Mouse (Mus musculus) MN1 (cell line): ENCODE data around the gene Kif14.
"Not testable (repeated sequence)": the region's sequence is repeated elsewhere in the genome, so short reads cannot be mapped to it uniquely, and the experiment has no call there.

Experiments
- DNase-seq: peaks from one replicate; pipeline ENCODE4 v3.0.0-alpha.2; 2016; ENCODE audit warnings: low spot score

Gene Kif14

DNA sequence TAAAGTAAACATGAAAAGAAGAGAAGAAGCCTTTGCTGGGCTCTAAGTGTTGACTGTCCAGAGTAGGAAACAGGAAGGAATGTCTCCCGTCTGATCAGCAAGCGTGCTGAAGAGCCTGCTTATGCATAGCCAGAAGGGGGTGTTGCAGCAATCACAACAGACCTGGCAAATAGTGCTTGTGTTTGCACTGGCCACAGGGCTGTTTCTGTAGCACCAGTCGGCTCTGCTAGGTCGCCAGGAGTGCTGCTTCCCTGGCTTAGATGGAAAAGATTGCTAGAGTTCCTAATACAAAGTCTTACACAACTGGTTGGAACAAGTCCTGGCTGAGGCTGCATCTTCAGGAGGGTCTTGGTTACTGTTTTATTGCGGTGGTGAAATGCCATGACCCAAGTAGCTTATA is 25.5 kb downstream of the Kif14 start:
- no peak for DNase-seq

DNA sequence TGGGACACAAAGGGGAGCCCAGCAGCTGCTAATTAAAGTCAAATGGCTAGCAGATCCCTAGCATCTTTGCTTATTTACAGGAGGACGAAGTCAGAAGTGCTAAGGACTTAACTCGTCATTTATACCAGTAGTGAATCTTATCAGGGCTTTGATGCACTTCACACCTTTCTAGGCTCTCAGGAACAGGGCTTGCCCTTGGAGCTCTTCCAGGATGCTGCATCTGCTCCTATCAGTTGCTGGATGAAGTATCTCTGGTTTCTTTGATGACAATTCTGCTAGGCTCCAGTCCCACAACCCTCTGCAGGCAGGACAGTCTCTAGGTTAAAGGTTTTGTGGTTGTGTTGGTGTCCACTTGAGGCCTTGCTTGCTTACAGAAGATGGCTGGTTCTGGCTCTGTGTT is 26.1 kb downstream of the Kif14 start:
- DNase-seq, result no peak

DNA sequence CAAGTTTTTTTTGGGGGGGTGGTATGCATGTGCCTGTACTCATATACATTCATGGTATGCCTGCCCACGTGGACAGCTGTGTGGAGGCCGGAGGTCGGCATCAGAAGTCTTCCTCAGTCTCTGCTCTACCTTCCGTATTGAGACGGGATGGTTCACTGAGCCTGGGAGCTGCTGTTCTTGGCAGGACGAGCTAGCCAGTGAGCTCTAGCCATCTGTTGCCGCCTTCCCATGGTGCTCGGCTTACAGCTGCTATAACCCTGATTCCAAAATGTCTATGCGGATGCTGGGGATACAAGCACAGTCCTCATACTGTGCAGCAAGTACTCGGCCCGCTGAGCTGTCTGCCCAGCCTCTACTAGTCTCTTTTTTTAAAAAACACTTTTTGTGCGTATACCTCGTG is 33.2 kb downstream of the Kif14 start:
- no peak for DNase-seq

DNA sequence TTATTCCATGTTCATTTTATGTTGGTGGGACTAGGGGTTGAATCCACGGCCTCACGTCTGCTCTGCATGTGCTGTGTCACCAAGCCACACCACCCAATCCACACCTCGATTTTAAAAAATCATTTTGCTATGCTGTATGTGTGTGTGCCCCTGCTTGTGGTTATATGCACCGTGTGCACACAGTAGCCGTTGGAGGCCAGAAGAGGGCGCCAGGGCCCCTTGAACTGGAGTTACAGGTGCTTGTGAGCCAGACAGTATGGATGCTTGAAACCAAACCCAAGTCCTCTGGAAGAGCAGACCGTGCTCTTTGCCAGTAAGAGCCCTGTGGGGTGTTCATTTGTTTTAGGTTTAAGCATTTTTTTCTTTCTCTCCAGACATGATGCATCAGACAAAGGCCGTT is 36.8 kb downstream of the Kif14 start:
- DNase-seq, result no peak

DNA sequence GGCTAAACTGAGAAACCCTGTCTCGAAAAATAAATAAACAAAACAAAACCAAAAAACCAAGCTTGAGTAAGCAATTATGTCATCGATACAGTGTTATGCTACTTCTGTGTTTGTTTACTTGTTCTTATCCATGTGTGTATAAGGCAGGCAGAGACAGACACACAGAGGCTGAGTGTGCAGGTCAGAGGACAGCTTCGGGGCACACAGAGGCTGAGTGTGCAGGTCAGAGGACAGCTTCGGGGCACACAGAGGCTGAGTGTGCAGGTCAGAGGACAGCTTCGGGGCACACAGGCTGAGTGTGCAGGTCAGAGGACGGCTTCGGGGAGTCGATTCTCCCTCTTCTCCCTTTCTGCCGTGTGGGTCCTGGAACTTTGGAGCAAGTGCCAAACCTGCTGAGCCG is 40.1 kb downstream of the Kif14 start:
- DNase-seq, result not testable (repeated sequence)

DNA sequence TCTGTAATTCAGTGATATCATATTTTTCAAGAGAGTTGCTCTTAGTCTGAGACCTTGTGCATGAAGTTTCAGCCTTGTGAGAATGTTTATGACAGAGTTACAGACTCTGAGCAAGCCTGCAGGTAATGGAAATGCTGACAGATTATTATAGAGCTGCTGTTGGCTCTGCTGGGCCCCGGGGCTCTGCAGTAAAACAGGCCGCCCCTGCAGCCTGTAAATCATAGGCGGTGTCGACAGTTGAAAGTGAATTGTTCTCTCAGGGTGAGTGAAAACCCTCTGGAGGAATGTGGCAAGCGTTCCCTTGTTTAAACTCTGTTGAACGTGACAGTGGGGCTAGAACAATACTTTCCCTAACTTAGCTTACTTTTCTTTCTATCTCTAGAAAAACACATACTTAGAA is 46.2 kb downstream of the Kif14 start:
- no peak for DNase-seq

DNA sequence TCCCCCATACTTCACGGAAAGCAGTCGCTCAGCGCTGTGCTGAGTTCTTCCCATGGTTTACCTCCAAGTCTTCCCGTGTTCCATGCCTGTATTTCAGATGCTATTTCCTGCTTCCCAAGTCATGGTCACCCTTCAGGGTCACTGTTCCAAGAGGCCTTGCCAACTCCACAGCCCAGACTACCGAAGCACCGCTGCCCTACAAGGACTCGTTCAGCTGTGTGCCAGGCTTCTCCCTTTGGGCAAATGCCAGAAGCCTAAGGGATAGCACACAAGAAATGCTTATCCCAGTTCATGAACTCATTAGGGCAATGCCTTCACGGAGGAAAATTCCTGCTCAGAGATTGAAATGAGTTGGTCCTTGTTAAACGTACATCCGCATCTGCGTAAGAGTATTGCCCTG is 47.0 kb downstream of the Kif14 start:
- no peak for DNase-seq

DNA sequence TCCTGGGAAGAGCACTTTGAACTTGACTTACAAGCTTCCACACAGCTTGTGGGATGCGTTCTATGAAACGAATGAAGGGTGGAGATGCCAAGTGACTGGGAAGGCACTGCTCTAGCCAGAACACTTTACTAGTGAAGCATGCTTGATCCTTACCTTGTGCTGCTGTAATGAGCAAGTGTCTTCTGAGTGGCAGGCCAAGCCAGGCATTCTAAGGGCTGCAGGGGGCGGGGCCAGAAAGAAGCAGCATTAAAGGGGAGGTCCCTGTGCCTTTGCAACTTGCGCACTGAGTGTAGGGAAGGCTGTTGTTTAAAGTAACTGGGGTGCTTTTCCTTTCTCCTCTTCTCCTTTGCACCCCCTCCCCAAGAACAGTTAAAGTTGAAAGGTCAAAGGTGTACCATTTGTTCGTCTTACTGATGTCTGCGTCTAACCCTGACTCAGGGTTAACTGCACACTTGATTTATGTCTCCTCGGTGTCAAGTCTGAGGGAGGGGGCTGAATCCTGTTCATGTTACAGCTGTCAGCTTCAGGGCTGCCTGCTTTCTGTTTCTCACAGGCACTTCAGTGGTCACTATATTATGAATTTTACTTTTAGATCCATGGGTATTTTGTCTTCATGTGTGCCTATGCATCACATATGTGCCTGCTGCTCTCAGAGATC is 52.7 kb downstream of the Kif14 start:
- DNase-seq, result no peak

DNA sequence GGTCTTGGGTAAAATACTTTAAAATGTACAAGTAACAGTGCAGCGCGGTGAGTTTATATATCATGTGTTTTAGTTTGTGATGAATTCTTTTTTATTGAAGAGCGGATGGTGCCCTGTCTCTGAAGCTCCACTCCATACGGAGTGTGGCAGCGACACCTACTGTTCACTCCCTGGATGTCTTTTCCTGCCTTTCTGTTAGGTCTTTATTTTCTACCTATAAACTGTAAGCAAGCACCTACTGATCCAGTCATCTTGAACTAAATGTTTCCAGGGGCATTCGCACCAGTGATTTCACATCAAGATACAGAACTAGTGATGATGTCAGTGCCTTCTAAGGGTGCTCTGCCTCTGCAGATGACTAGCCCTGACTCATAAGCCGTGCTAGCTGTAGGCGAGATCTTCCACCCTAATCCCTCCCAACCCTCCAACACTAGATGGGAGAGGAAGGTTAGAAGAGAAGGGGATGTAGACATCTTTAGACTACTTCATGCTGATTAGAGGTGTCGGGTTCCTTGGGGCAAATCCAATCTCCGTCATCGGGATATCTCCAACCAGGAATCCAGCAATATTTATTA is 55.3 kb downstream of the Kif14 start:
- DNase-seq, result peak; percentile 37

DNA sequence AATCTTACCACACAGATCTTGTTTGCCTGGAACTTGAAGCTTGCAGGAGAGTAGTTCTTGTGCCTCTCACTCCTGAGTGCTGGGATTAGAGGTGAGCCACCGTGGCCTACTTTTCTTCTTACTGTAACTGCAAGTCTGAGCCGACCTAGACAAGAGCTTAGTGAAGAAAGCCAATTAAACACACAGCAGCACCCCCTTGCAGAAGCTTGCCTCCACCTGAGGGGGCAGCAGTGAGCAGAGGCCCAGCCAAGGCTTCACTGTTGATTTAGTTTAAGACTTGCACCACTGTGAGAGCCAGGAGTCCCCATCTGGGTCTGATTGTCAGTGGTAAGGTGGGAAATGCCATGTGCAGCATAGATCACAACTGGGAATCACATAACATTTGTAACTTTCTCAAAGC is 58.8 kb downstream of the Kif14 start:
- peak; percentile 52 for DNase-seq

DNA sequence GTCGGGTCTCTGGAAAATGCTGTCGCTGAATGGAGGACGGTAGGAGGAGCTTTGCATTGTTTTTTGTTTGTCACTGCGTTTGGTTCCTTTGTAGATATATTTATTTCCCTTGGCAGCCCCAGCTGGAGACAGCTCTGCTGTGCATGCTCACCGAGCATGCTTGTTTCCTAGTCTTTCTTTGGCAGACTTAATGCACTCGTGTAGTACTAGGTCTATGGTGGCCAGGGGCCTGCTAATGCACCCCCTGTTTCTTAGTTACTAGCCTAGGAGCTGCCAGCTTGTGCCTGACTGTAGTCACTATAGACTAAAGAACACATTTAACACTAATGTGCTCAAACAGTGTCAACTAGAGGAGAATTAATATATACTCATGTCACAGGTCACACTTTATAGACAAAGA is 59.7 kb downstream of the Kif14 start:
- DNase-seq, result no peak

DNA sequence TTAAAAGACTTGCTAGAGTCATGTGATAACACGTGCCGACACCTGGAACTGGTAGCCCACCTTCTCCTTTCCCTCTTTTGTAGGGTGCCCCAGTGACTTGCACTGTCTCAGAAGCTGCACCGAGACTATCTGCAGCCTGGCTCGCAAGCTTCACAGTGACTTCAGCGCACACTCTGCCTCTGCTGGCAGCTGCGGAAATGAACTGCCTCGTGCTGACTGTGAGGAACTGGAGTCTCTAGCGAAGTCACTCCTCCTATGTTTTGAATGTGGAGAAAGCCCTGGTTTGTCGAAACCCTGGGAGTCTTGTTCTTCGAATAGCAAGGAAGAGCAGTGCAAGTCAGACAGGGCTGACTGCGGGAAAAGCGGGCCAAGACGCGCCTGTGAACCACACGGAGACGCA is 61.0 kb downstream of the Kif14 start:
- no peak for DNase-seq

DNA sequence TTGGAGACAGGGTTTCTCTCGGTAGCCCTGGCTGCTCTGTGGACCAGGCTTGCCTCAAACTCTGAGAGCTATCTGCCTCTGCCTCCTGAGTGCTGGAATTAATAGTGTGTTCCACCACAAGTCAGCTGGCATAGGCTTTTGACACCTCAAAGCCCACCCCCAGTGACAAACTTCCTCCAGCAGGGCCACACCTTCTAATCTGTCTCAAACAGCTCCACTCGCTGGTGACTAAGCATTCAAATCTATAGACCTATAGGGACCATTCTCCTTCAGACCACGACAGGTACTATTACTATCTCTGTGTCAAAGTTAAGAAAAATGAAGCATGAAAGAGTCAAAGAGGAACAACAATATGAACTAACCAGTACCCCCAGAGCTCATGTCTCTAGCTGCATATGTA is 66.4 kb downstream of the Kif14 start:
- no peak for DNase-seq

DNA sequence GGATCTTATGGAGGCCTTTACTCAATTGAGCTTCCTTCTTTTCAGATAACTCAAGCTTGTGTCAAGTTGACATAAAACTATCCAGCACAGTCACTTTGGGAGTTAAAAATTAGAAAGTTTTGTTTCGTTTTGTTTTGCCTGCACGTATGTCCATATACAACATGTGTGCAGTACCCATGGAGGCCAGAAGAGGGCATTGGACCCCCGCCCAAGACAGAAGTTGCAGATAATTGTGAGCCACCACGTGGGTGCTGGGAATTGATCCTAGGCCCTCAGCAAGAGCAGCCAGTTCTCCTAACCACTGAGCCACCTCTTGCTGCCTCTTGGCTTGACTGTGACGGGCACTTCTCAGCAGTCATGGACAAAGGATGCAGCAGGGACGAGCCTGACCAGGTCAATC is 70.8 kb downstream of the Kif14 start:
- no peak for DNase-seq

DNA sequence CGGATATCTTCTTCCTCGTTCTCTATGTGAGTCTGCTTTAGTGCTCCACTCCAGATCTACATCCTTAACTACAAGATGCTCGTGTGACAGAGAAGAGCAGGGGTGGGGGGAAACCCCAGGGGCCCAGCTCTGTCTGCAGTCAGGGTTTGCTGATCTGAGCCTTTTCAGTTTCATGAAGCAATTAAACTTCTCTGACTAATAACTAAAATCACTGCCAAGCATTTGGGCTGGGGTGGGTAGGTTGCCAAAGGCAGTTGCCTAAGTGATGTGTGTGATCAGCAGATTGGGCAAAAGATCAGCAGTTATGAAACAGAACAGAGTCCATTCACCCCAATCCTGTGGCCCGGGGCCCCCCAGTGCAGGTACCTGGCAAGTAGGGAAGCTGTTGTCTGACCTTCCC is 72.1 kb downstream of the Kif14 start:
- no peak for DNase-seq

DNA sequence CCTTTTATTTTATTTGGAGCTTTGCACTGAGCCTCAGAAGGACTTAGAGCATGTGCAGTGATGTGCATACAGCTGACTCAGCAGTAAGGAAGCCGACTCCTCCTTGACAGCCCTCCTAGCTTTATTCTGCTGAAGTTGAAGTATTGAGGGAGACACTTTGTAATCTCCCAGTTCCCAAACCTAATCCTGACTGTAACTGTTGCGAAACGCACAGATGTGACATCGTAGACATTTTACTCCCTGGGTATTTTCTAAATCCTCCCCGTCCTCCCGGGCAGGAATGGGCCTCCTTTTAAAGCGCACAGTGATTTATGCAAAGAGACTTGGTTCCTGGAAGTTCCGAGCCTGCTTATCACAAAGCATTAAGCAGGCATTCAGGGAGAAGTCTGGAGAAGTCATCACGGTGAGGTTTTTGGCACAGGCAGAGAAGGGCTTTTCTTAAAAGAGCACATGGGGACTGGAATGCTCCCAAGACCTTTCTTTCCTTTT is 74.3 kb downstream of the Kif14 start:
- DNase-seq, result no peak

DNA sequence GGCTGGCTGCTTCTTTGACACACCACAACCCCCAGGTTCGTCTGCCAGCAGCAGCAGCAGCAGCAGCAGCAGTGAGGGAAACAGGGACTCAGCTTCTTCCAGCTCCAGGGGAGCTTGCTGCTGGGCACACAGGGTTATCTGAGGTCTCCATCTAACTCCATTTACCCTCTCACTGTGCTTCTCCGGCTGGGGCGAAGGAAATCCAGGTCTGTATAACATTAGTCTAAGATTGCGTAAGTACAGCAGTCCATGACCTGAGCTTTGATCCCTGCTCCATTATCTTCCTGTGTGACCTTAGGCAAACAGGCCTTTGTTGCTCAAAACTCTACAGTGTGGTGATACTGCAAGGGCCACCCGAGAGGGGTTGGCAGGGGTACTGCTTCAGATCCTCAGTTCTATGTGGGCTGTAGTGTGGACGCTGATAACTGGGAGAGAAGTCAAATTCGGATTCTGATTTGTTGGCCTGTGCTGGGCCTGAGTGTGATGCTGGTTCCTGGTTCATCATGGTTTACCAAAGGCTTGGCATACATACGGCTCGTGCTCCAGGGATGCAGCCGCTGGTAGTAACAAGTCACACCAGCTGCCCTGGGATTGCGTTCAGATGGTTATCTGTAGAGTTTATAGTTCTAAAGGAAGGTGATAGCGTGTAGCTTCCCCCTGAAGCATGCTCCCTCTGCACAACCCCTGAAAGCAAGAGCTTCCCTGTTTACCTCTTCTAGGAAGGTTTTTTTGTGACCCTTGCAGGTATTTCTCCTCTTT is 75.7 kb downstream of the Kif14 start:
- DNase-seq, result peak; percentile 51

DNA sequence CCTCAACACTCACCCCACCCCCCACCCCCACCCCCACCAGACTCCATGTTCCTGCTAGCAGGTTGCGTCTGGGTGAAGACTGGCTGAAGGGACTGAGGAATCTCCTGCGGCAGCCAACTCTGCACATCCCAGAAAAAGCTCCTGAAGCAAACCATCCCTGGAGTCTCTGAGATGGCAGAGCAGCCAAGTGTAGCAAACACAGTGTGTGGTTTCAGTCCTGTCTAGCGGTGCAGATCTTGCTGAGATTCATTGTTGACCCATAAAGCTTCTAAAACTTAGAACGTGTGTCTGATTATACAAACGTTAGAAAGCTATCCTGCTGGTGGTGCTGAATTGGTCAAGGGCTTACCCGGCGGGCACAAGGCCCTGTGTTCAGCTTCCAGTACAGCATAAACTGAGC is 77.8 kb downstream of the Kif14 start:
- no peak for DNase-seq

DNA sequence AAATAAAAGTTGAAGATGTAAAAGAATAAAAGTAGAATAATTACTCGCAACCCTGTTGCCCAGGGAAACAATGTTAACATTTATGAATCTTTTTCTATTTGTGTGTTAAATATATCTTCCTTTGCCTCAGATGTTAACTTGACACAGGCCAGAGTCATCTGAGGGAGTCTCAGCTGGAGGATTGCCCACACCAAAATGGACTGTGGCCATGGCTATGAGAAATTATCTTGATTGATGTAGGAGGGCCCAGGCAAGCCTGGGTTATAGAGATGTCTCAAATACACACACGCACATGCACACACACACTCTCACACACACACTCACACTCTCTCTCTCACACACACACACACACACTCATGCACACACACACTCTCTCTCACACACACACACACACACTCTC is 80.9 kb downstream of the Kif14 start:
- DNase-seq, result no peak

DNA sequence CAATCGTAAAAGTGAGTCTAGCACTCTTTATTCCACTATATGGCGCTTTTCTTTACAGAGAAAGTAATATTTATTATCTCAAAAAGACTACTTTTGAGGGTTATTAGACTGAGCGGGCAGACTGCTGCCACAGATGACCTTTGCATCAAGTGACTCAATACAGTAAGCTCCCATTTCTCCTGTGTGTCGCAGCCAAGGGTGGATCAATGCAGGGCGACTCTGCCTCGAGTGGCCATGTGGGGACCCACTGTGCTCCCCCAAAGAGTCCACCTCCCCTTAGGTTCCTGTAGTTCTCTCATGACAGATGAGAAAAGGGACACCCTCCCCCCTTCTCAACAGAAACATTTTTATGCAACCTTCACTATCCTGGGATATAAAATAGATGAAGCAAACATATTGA is 84.1 kb downstream of the Kif14 start:
- DNase-seq, result no peak

DNA sequence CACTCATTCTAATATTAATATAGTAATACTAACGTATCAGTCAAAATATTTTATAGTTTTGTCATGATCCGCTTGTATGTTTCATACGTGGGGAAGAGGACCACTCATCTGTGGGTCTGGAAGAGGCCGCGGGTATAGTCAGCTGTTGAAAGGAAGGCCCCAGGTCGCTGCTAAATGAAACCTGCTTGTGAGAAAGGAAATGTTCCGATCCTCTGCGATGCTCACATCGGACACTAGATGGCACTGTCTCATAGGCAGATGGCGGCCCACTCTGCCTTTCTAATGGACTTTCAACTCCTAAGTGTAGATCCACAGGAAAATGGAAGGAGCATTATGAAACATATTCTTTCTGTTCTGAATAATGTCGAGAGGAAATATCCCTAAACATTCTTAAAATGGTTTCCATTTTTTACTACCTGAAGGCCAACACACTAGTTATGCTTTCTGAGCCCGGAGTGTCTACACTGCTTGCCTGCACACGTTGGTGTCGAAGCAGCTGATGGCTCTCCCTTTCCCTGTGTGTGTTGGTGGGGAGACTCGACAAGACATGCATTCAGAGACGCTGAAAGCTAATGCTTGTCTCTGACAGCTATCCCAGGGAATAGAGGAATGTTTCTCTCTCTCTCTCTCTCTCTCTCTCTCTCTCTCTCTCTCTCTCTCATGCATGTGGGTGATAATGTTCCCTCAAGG is 84.9 kb downstream of the Kif14 start:
- DNase-seq, result peak; percentile 70

DNA sequence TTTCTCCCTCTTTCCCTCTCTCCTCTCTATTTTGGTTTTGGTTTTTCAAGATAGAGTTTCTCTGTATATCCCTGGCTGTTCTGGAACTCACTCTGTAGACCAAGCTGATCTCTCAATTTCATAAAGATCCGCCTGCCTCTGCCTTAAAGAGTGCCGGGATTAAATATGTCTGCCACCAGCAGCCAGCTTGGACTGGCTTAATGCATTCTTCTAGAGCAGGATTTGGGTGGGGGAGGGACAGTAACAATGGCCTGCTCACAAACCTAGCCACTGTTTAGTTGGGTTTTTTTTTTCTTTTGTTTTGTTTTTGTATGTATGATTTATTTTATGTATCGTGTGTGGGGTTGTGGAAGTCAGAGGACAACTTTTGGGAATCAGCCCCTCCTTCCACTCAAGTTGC is 88.5 kb downstream of the Kif14 start:
- DNase-seq, result no peak

DNA sequence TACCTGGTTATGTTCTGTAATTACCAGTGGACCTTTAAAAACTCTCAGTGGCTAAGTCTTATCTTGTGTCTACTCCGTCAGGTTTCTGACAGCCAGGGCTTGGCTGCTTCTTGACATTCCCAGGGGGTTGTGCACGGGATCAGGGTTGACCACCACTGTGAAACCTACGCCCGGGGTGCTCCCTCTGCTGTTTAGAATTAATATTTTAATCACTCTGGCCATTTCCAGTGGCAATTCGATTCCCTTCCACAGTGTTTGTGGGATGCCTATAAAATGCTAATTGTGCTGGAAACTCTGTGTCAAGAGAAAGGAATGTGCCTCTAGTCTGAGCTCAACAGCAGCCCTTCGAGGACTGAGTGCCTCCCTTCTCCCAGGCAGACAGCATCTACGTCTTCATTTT is 89.7 kb downstream of the Kif14 start:
- DNase-seq, result no peak
